Mouse (Mus musculus): Measurements from ENCODE around the gene Bcl6. TPM values are rescaled to one million over a fixed set of nuclear protein-coding genes. Genes with fewer than 3 reads are reported as not detected.

The Bcl6 gene
- 0.23 and 0.30 TPM in 2 replicates for polyA plus RNA-seq (2015; fragmentation: Nextera tagmentation; extraction: Ambion mirVana)

DNA sequence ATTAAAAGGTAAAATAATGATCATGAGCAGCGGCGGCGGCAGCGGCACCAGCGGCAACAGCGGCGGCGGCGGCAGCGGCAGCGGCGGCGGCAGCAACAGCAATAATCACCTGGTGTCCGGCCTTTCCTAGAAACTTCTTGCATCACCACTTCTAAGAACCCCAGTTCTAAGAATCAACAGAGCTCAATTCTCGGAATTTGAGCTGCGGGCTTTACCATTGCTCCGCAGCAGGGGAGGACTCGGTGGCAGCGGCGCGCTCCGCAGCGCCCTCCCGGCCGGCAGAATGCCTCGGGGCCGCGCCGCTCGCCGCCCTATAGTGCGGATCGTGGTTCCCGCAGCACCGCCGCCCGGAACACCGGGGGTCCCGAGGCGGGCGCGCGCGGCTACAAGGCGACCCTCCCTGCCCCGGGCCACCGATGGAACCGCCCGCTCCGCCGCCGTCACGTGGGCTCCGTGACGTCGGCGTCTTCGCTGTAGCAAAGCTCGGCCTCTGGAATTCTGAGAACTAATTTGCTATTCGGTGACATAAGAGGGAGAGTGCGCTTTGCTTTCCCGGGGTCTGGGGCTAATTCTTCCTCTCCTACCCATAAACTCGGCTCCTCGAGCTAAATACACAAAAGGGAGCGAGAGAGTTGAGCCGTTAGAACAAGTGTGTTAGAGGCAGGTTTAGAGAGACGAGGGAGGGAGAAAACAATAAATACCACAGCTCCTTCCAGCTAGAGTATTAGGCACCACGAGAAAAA lies at the start of gene Bcl6, which contains the start of gene Gm37419:
TSS of gene Bcl6 (minus strand) at position 387 of the 743 bp plus-strand sequence.
TSS of gene Gm37419 (plus strand) at position 17 of the 743 bp plus-strand sequence.
- H3K9ac ChIP-seq (ENCODE audit: low read length): peak within 1 kb of the TSS; percentile 100
- under 1% methylated on average over 68 of the region's 68 CpGs for WGBS
- DNase-seq (ENCODE audit: low spot score) (peak; percentile 88), ATAC-seq (ENCODE audit: low FRiP score, low TSS enrichment) (peak; percentile 86)
- H3K9me3 ChIP-seq (ENCODE audit: control insufficient read depth, low read length): no peaks in the 10 kb centered on the region
- no peaks in the 10 kb centered on the region for H3K36me3 ChIP-seq (ENCODE audit: control insufficient read depth, insufficient read depth, low read length)
- TF ChIP-seq CTCF (IDR thresholded peaks at IDR 0.05; ENCODE audit: low read depth) (no peak; the same call in 1 of the 2 replicates), EP300 (optimal IDR thresholded peaks at IDR 0.05) (peak; percentile 95)
- H3K4me3 ChIP-seq (ENCODE audit: low read depth, low read length): peak within 1 kb of the TSS; percentile 72
- peaks cover under 1% of the 10 kb centered on the region for H3K4me1 ChIP-seq (replicated peaks; ENCODE audit: control insufficient read depth, insufficient read depth)
- H3K4me2 ChIP-seq (replicated peaks; ENCODE audit: low read depth): peak within 1 kb of the TSS; percentile 83
- peak within 1 kb of the TSS; percentile 100 for H3K27ac ChIP-seq (replicated peaks)
- no peaks in the 10 kb centered on the region for H3K27me3 ChIP-seq (ENCODE audit: control insufficient read depth, insufficient read depth, low read length)

DNA sequence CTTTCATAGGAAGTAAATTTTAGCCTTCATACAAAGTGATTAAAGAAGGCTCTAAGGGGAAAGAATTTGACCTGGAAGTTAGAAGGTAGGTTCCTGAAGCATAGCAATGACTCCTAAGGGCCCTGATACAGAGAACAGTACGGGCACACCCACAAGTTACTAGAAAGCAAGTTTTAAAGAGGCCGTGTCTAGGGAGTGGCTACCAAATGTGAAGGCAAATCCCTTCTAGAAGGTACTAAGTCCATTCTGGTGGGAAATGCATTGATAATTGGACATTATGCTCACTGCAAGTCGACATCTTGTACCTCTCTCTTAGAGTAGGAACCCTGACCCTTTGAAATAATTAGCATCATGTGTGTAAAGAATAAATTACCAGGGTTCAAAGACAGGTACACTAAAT lies 47.7 kb upstream of the Bcl6 start:
- 79% methylated on average over 3 of the region's 3 CpGs for WGBS
- no peak overlapping the region for H3K4me2 ChIP-seq (replicated peaks; ENCODE audit: low read depth)
- no peak overlapping the region for H3K9ac ChIP-seq (ENCODE audit: low read length)
- H3K9me3 ChIP-seq (ENCODE audit: control insufficient read depth, low read length): no peaks in the 10 kb centered on the region
- no peak overlapping the region for H3K27ac ChIP-seq (replicated peaks)
- H3K4me3 ChIP-seq (ENCODE audit: low read depth, low read length): no peak overlapping the region
- ATAC-seq (ENCODE audit: low FRiP score, low TSS enrichment) (no peak), DNase-seq (ENCODE audit: low spot score) (no peak)
- TF ChIP-seq EP300 (optimal IDR thresholded peaks at IDR 0.05): no peak
- TF ChIP-seq CTCF (IDR thresholded peaks at IDR 0.05; ENCODE audit: low read depth): no peak
- no peaks in the 10 kb centered on the region for H3K4me1 ChIP-seq (replicated peaks; ENCODE audit: control insufficient read depth, insufficient read depth)
- no peaks in the 10 kb centered on the region for H3K27me3 ChIP-seq (ENCODE audit: control insufficient read depth, insufficient read depth, low read length)
- no peaks in the 10 kb centered on the region for H3K36me3 ChIP-seq (ENCODE audit: control insufficient read depth, insufficient read depth, low read length)

DNA sequence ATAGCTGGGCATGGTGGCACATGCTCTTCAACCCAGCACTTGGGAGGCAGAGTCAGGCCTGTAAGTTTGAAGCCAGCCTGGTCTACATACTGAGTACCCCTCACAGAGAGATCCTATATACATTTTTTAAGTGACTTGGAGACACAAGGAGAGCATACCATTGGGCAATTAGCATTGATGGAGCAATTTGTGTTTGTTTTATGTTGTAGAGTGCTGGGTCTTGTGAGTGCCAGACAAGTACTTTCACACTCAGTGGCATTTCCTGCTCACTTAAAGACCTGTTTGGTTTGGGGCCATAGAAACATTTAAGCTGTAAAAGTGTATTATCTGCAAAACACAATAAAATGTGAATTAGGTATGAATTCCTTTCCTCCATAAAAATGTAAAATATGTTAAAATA lies 47.1 kb upstream of the Bcl6 start:
- Histone ChIP-seq H3K36me3 (ENCODE audit: control insufficient read depth, insufficient read depth, low read length) (no peaks in the 10 kb centered on the region), H3K9ac (ENCODE audit: low read length) (no peak overlapping the region)
- ATAC-seq (ENCODE audit: low FRiP score, low TSS enrichment): no peak

DNA sequence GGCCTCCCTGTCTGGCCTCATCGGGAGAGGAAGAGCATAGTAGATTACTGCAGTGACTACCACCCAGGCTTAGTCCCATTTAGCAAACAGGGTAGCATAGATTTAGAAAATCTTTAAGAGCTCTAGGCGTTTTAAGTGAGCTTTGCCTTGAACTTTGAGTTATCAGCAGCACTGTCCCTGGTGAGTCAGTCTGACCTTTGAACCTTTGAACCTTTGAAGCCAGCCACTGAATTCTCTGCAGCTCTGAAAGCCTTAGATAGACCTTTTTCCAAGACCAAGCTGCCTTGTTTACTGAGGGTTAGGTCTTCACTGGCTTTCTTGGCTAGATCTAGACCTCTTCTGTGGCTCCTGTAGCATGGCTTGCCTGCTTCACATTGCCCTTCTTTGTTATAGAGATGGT lies 45.8 kb upstream of the Bcl6 start:
- Histone ChIP-seq H3K4me2 (replicated peaks; ENCODE audit: low read depth) (no peak overlapping the region), H3K27ac (replicated peaks) (no peak overlapping the region), H3K4me1 (replicated peaks; ENCODE audit: control insufficient read depth, insufficient read depth) (no peaks in the 10 kb centered on the region), H3K36me3 (ENCODE audit: control insufficient read depth, insufficient read depth, low read length) (no peaks in the 10 kb centered on the region), H3K9me3 (ENCODE audit: control insufficient read depth, low read length) (no peaks in the 10 kb centered on the region), H3K4me3 (ENCODE audit: low read depth, low read length) (no peak overlapping the region), H3K9ac (ENCODE audit: low read length) (no peak overlapping the region), H3K27me3 (ENCODE audit: control insufficient read depth, insufficient read depth, low read length) (no peaks in the 10 kb centered on the region)
- DNase-seq (ENCODE audit: low spot score) (no peak), ATAC-seq (ENCODE audit: low FRiP score, low TSS enrichment) (no peak)
- TF ChIP-seq EP300 (optimal IDR thresholded peaks at IDR 0.05) (no peak), CTCF (IDR thresholded peaks at IDR 0.05; ENCODE audit: low read depth) (no peak)
- 44% methylated on average over 2 of the region's 2 CpGs for WGBS

More for the DNA sequence above, 47.1 kb upstream of the Bcl6 start:
- H3K27ac ChIP-seq (replicated peaks): no peak overlapping the region
- H3K27me3 ChIP-seq (ENCODE audit: control insufficient read depth, insufficient read depth, low read length): no peaks in the 10 kb centered on the region
- no peak overlapping the region for H3K4me2 ChIP-seq (replicated peaks; ENCODE audit: low read depth)
- no peak for DNase-seq (ENCODE audit: low spot score)
- H3K9me3 ChIP-seq (ENCODE audit: control insufficient read depth, low read length): no peaks in the 10 kb centered on the region
- no peak overlapping the region for H3K4me3 ChIP-seq (ENCODE audit: low read depth, low read length)
- H3K4me1 ChIP-seq (replicated peaks; ENCODE audit: control insufficient read depth, insufficient read depth): no peaks in the 10 kb centered on the region
- TF ChIP-seq CTCF (IDR thresholded peaks at IDR 0.05; ENCODE audit: low read depth) (no peak), EP300 (optimal IDR thresholded peaks at IDR 0.05) (no peak)

DNA sequence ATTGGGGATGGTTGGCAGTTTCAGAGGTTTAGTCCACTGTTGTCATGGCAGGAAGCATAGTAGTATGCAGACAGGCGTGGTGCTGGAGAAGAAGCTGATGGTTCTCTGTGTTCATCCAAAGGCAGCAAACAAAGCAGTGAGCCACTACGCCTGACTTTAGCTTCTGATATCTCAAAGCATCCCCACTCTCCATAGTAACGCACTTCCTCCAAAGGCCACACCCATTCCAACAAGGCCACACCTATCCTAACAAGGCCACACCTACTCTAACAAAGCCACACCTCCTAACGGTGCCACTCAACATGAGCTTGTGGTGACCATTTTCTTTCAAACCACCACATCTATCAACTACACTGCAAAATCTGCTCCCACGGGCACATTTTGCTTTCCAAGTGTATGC lies 44.6 kb upstream of the Bcl6 start:
- H3K27me3 ChIP-seq (ENCODE audit: control insufficient read depth, insufficient read depth, low read length): no peaks in the 10 kb centered on the region
- DNase-seq (ENCODE audit: low spot score): no peak
- no peaks in the 10 kb centered on the region for H3K9me3 ChIP-seq (ENCODE audit: control insufficient read depth, low read length)
- no peak overlapping the region for H3K4me2 ChIP-seq (replicated peaks; ENCODE audit: low read depth)
- no peaks in the 10 kb centered on the region for H3K4me1 ChIP-seq (replicated peaks; ENCODE audit: control insufficient read depth, insufficient read depth)
- H3K27ac ChIP-seq (replicated peaks): no peak overlapping the region
- 83% methylated on average over 5 of the region's 5 CpGs for WGBS
- TF ChIP-seq EP300 (optimal IDR thresholded peaks at IDR 0.05) (no peak), CTCF (IDR thresholded peaks at IDR 0.05; ENCODE audit: low read depth) (no peak)
- H3K36me3 ChIP-seq (ENCODE audit: control insufficient read depth, insufficient read depth, low read length): no peaks in the 10 kb centered on the region
- no peak overlapping the region for H3K9ac ChIP-seq (ENCODE audit: low read length)
- H3K4me3 ChIP-seq (ENCODE audit: low read depth, low read length): no peak overlapping the region
- no peak for ATAC-seq (ENCODE audit: low FRiP score, low TSS enrichment)

DNA sequence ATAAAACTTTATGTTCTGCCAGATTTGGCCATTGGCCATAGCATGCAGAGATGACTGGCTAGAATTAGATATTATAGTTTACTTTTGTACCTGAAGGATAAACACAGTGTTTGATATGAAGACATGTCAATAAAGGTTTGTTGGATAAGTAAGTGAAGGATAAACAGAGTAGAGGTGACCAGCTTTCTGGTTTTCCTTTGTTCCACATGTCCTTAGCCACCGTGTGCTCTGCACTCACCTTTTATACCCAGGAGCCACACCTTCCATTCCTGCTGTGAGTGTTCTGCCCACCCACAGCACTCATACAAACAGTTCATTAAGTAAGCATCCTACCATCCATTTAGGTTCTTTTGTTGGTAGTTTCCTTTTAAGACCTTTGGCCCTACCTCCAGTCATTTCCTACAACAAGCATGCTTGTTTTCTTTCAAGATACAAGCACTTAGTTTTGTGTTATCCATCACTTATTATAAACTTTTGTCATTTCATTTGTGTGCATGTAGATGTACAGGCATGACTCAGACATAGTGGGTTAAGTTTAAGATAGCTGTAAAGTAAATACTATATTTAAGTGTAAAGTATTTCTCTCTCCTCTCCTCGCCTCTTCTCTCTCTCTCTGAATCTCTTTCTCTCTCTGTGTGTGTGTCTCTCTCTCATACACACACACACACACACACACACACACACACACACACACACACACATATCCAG lies 41.5 kb upstream of the Bcl6 start:
- no peaks in the 10 kb centered on the region for H3K9me3 ChIP-seq (ENCODE audit: control insufficient read depth, low read length)
- ATAC-seq (ENCODE audit: low FRiP score, low TSS enrichment) (peak; percentile 92), DNase-seq (ENCODE audit: low spot score) (peak; percentile 42)
- no peaks in the 10 kb centered on the region for H3K4me1 ChIP-seq (replicated peaks; ENCODE audit: control insufficient read depth, insufficient read depth)
- no peak overlapping the region for H3K4me2 ChIP-seq (replicated peaks; ENCODE audit: low read depth)
- H3K27ac ChIP-seq (replicated peaks): no peak overlapping the region
- no peaks in the 10 kb centered on the region for H3K27me3 ChIP-seq (ENCODE audit: control insufficient read depth, insufficient read depth, low read length)
- 35% methylated on average over 2 of the region's 2 CpGs for WGBS
- no peak overlapping the region for H3K9ac ChIP-seq (ENCODE audit: low read length)
- TF ChIP-seq EP300 (optimal IDR thresholded peaks at IDR 0.05) (no peak), CTCF (IDR thresholded peaks at IDR 0.05; ENCODE audit: low read depth) (no peak)
- no peak overlapping the region for H3K4me3 ChIP-seq (ENCODE audit: low read depth, low read length)
- no peaks in the 10 kb centered on the region for H3K36me3 ChIP-seq (ENCODE audit: control insufficient read depth, insufficient read depth, low read length)
